Mouse (Mus musculus) intestine, postnatal 0 days (tissue): Measurements from ENCODE around the gene Pcbp1. TPM values are rescaled to one million over a fixed set of nuclear protein-coding genes. Genes with fewer than 3 reads are reported as not detected.
A peak's percentile ranks its signal among the peaks of the same experiment; 100 is the strongest.

Experiments
- ATAC-seq: fragments of 200-750 bp; cut with Nextera tagmentation; 2 replicates; pipeline ENCODE4 v1.8.0; 2017; ENCODE audit warnings: mild to moderate bottlenecking, moderate TSS enrichment, moderate library complexity
- H3K27ac ChIP-seq: fragments of 300-500 bp; sonication (generic); 2 replicates; pipeline ENCODE4 v1.5.1; 2014; ENCODE audit warnings: mild to moderate bottlenecking, low read depth, low read length, moderate library complexity
- H3K27me3 ChIP-seq: fragments of 300-500 bp; sonication (generic); replicated peaks from 2 replicates; pipeline ENCODE4 v1.6.1; 2014; ENCODE audit warnings: low read length, mixed read lengths; ENCODE audit not compliant: control insufficient read depth, insufficient read depth
- H3K36me3 ChIP-seq: fragments of 300-500 bp; sonication (generic); 2 replicates; pipeline ENCODE4 v1.6.1; 2014; ENCODE audit warnings: mild to moderate bottlenecking, moderate library complexity; ENCODE audit not compliant: control insufficient read depth, insufficient read depth
- H3K4me1 ChIP-seq: fragments of 300-500 bp; sonication (generic); replicated peaks from 2 replicates; pipeline ENCODE4 v1.6.1; 2014; ENCODE audit warnings: antibody characterized with exemption, low read length, mixed read lengths; ENCODE audit not compliant: control insufficient read depth, insufficient read depth
- H3K4me2 ChIP-seq: fragments of 300-500 bp; sonication (generic); replicated peaks from 2 replicates; pipeline ENCODE4 v1.6.1; 2014; ENCODE audit warnings: low read depth, mild to moderate bottlenecking, moderate library complexity
- H3K4me3 ChIP-seq: fragments of 300-500 bp; sonication (generic); 2 replicates; pipeline ENCODE4 v1.5.1; 2014; ENCODE audit warnings: low read depth, low read length
- H3K9ac ChIP-seq: fragments of 300-500 bp; sonication (generic); 2 replicates; pipeline ENCODE4 v1.6.1; 2014; ENCODE audit warnings: mild to moderate bottlenecking, low read depth, low read length
- H3K9me3 ChIP-seq: fragments of 300-500 bp; sonication (generic); 2 replicates; pipeline ENCODE4 v1.6.1; 2016; ENCODE audit warnings: mixed run types; ENCODE audit not compliant: control insufficient read depth
- CTCF ChIP-seq: sonication (generic); IDR thresholded peaks from 2 replicates; pipeline ENCODE4 v1.5.1; 2016; ENCODE audit warnings: low read depth, mild to moderate bottlenecking, control low read depth, antibody characterized with exemption, moderate library complexity
- WGBS: fragments of 180-500 bp; shearing (Covaris S2); extraction: QIAGEN DNeasy Blood & Tissue Kit; methylation state at CpG from one replicate; pipeline ENCODE4 v1.1.7; 2014; 5-methylcytosine and 5-hydroxymethylcytosine counted together
- polyA plus RNA-seq: library from polyadenylated mRNA; unstranded; fragments of >200 nt; fragmentation: Nextera tagmentation; extraction: Ambion mirVana; gene quantifications from 2 replicates; pipeline ENCODE4 v1.2.1, GENCODE M21; 2015

The Pcbp1 gene
- polyA plus RNA-seq, 1 experiment from 2014 or later: 326 TPM

DNA sequence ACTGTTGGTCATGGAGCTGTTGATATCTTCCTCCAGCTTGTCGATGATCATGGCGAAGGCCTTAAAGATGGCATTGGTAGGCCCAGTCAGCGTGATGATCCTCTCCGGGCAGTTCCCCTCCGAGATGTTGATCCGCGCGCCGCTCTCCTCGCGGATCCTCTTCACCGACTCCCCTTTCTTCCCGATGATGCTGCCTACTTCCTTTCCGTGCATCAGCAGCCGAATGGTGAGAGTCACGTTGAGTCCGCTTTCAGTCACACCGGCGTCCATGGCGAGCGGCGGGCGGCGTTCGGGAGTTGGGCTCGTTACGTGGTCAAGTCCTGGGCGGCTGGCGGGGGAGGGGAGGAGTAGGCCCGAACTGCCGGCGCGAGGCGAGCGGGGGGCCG lies 482 bp downstream of the Pcbp1 start:
- H3K36me3 ChIP-seq: peaks cover 9% of the 10 kb centered on the region; the same call in 1 of the 2 replicates
- peak overlapping the region; percentile 64 for H3K4me2 ChIP-seq
- no peak for TF ChIP-seq CTCF
- WGBS: under 1% methylated on average over 31 of the region's 36 CpGs
- H3K27me3 ChIP-seq: no peaks in the 10 kb centered on the region
- H3K9me3 ChIP-seq: no peaks in the 10 kb centered on the region
- peaks cover 14% of the 10 kb centered on the region for H3K4me1 ChIP-seq
- ATAC-seq: peak; percentile 36
- H3K9ac ChIP-seq: peak overlapping the region; percentile 84
- H3K27ac ChIP-seq: peak overlapping the region; percentile 97
- H3K4me3 ChIP-seq: peak overlapping the region; percentile 96

GRCm38 (mm10) chr6:86524879-86525645 lies 1.1 kb downstream of the Pcbp1 start:
- under 1% methylated on average over 49 of the region's 51 CpGs for WGBS

GRCm38 (mm10) chr6:86523755-86524434 lies 2.2 kb downstream of the Pcbp1 start:
- TF ChIP-seq CTCF: 0 out of 2 replicates have a peak, but pooled peaks have one; percentile 1
- H3K9ac ChIP-seq: peak overlapping the region; percentile 84
- peak overlapping the region; percentile 96 for H3K4me3 ChIP-seq
- ATAC-seq: no peak
- under 1% methylated on average over 15 of the region's 15 CpGs for WGBS
- H3K4me1 ChIP-seq: peaks cover 14% of the 10 kb centered on the region
- peak overlapping the region; percentile 64 for H3K4me2 ChIP-seq
- peaks cover 4% of the 10 kb centered on the region; the same call in 1 of the 2 replicates for H3K36me3 ChIP-seq
- peak overlapping the region; percentile 57 for H3K27ac ChIP-seq
- H3K9me3 ChIP-seq: no peaks in the 10 kb centered on the region
- no peaks in the 10 kb centered on the region for H3K27me3 ChIP-seq

More at GRCm38 (mm10) chr6:86524879-86525645, 1.1 kb downstream of the Pcbp1 start:
- Histone ChIP-seq H3K4me3 (peak overlapping the region; percentile 96), H3K4me2 (peak overlapping the region; percentile 64), H3K4me1 (peaks cover 14% of the 10 kb centered on the region), H3K27ac (peak overlapping the region; percentile 97), H3K36me3 (peaks cover 9% of the 10 kb centered on the region; the same call in 1 of the 2 replicates), H3K9me3 (no peaks in the 10 kb centered on the region), H3K9ac (peak overlapping the region; percentile 84), H3K27me3 (no peaks in the 10 kb centered on the region)
- peak; percentile 15; the same call in 1 of the 2 replicates for ATAC-seq
- no peak for TF ChIP-seq CTCF

DNA sequence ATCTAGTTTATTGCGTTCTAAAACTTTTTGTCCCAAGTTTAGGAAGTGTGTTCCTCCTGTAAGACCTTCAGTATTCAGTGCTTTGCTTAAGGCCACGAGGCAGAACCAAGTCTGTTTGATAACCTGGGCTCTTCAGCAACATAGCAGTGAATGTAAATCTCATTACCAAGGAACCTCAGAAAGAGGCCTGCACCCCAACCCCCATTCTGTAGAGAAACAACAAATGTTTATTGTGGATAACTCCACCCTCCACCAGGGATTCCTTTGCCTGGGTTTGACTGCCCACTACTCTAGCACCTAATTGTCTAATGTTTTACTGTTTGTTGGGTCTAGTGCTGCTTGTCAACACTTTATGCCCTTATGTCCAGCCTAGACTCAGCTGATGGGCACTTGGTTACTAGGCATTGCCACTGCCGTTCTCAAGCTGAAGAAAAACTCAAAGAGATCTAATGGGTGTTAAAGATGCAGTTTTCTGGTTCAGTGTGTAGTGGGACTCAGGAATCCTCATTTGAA lies 2.8 kb downstream of the Pcbp1 start:
- Histone ChIP-seq H3K9ac (peak overlapping the region; percentile 84), H3K36me3 (peaks cover 4% of the 10 kb centered on the region; the same call in 1 of the 2 replicates), H3K27ac (peak overlapping the region; percentile 57), H3K4me2 (peak overlapping the region; percentile 64), H3K27me3 (no peaks in the 10 kb centered on the region), H3K9me3 (no peaks in the 10 kb centered on the region), H3K4me1 (peaks cover 14% of the 10 kb centered on the region), H3K4me3 (peak overlapping the region; percentile 96)
- ATAC-seq: no peak
- TF ChIP-seq CTCF: no peak
- 17% methylated on average over 3 of the region's 3 CpGs for WGBS

DNA sequence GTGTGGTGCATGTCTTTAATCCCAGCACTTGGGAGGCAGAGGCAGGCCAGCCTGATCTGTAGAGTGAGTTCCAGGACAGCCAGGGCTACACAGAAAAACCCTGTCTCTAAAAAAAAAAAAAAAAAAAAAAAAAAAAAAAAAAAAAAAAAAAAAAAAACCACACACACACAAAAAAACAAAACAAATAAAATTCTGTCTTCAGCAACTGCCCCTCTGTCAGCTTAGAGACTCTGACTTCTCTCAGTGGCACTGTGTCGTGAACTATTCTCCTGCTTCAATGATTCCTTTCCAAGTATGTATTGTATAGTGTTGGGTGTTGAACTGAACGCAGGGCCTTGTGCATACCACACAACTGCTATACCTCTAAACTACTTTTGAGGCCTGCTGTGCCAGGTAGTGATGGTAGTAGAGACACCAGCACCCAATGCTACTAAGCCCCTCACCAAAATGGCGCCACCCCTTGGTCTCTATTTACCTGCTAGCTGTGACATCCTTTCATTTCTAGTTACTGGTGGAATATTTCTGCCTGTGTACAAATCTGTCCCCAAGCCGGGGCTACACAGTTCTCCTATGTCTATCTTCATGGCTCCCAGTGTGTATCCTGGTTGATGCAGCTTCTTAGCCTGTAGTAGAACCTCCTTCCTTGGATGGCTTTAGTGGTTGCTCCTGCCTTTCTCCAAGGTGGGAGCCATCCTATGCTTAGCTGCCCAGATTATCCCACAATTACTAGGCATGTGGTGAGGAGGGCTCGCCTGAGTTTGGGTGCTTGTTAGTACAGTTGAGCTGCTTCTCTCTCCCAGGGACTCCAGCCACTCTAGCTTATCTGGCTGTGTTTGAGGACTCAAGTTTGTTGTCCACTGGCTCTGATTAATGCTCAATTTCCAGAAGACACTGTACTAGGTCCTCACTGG lies 3.9 kb downstream of the Pcbp1 start:
- peaks cover 4% of the 10 kb centered on the region; the same call in 1 of the 2 replicates for H3K36me3 ChIP-seq
- ATAC-seq: no peak
- no peaks in the 10 kb centered on the region for H3K9me3 ChIP-seq
- H3K9ac ChIP-seq: no peak overlapping the region
- H3K27me3 ChIP-seq: no peaks in the 10 kb centered on the region
- H3K27ac ChIP-seq: no peak overlapping the region
- peak; percentile 35 for TF ChIP-seq CTCF
- peaks cover 10% of the 10 kb centered on the region for H3K4me1 ChIP-seq
- H3K4me2 ChIP-seq: peak overlapping the region; percentile 13; the same call in 1 of the 2 replicates
- WGBS: 82% methylated on average over 5 of the region's 5 CpGs
- H3K4me3 ChIP-seq: no peak overlapping the region
